In the genomic region with DNA sequence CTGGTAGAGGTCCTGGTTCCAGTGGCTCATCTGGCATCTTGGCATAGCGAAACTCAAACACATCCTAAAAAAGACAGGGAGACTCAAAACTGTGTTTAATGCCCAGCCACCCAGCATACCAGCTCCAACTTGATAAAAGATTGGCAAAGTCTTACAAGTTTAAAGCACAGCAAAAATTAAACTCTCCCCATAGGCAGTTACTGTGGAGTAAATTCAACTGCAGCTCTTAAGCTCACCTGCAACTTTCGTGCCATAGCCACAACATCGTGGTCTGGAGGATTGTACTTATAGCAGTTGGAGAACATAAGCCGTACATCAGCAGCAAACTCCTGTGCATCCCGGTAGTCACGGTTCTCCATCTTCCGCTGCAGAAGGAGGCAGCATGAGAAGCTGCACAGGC, we compare ENCODE assay signal across 22 mouse cellular contexts. TPM values are rescaled to one million over a fixed set of nuclear protein-coding genes. Genes with fewer than 3 reads are reported as not detected.
A peak's percentile ranks its signal among the peaks of the same experiment; 100 is the strongest.
DNase-seq lines count a peak whose midpoint lies in the region; ATAC-seq and TF ChIP-seq lines count a peak whose summit lies in the region.
"Had no signal": no experiment of that assay in that cellular context is flagged by ENCODE, and none has a peak within 500 bp of the region (broad histone marks: within the 10 kb centered on the region; RNA-seq: fewer than 3 reads in every experiment).

No protein-coding gene starts in this region.

- H3K9me3 ChIP-seq in heart, embryonic 13.5 days: no peaks in the 10 kb centered on the region
- H3K9me3 ChIP-seq in midbrain, embryonic 11.5 days (ENCODE audit: control insufficient read depth, low read length): no peaks in the 10 kb centered on the region
- no peaks in the 10 kb centered on the region for H3K9me3 ChIP-seq in midbrain, embryonic 13.5 days
- H3K9me3 ChIP-seq in MEL (replicated peaks; ENCODE audit: insufficient read depth, low read length): no peaks in the 10 kb centered on the region
- no peaks in the 10 kb centered on the region for H3K9me3 ChIP-seq in hindbrain, embryonic 16.5 days (ENCODE audit: control insufficient read depth, low read length)
- H3K9me3 ChIP-seq: embryonic facial prominence, embryonic 12.5 days; forebrain, embryonic 12.5 days; hindbrain, embryonic 10.5 days had no signal

- 0 out of 4 replicates have a peak, but pooled peaks of 1 of the 2 experiments have one; percentile 37 for TF ChIP-seq POLR2A in MEL (IDR thresholded peaks at IDR 0.05; ENCODE audit: control insufficient read depth in 1 of 2, insufficient read depth in 1 of 2, low read depth in 1 of 2, low read length in 2 of 2, poor library complexity in 1 of 2)

- no peak overlapping the region for H3K9ac ChIP-seq in heart, embryonic 13.5 days
- no peak overlapping the region for H3K9ac ChIP-seq in midbrain, embryonic 11.5 days (ENCODE audit: low read length)
- no peak overlapping the region for H3K9ac ChIP-seq in midbrain, embryonic 13.5 days (replicated peaks)
- no peak overlapping the region for H3K9ac ChIP-seq in MEL (ENCODE audit: control insufficient read depth, low read depth, low read length, poor library complexity, severe bottlenecking)
- no peak overlapping the region for H3K9ac ChIP-seq in hindbrain, embryonic 16.5 days (ENCODE audit: low read depth, low read length)
- H3K9ac ChIP-seq: embryonic facial prominence, embryonic 12.5 days; forebrain, postnatal 0 days; hindbrain, embryonic 14.5 days had no signal

- ATAC-seq in heart, embryonic 13.5 days (ENCODE audit: extremely low read depth, insufficient number of reproducible peaks, low FRiP score, low TSS enrichment): no peak
- no peak for ATAC-seq in midbrain, embryonic 11.5 days (ENCODE audit: low FRiP score)
- no peak for ATAC-seq in midbrain, embryonic 13.5 days
- no peak for ATAC-seq in hindbrain, embryonic 16.5 days
- ATAC-seq: forebrain, postnatal 0 days; intestine, embryonic 16.5 days had no signal

- H3K79me2 ChIP-seq in MEL (ENCODE audit: control insufficient read depth, insufficient read depth, low read length, poor library complexity): peaks cover 44% of the 10 kb centered on the region

- peaks cover 29% of the 10 kb centered on the region for H3K4me1 ChIP-seq in heart, embryonic 13.5 days
- peaks cover 11% of the 10 kb centered on the region for H3K4me1 ChIP-seq in midbrain, embryonic 11.5 days (ENCODE audit: control insufficient read depth, insufficient read depth, low read length)
- H3K4me1 ChIP-seq in midbrain, embryonic 13.5 days (replicated peaks): peaks cover 29% of the 10 kb centered on the region
- no peaks in the 10 kb centered on the region; a peak in 1 of 4 replicates for H3K4me1 ChIP-seq in MEL (ENCODE audit: control insufficient read depth in 1 of 2, insufficient read depth in 2 of 2, low read length in 2 of 2)
- H3K4me1 ChIP-seq in hindbrain, embryonic 16.5 days (ENCODE audit: control insufficient read depth, insufficient read depth, low read depth, low read length): peaks cover 11% of the 10 kb centered on the region

- no peak overlapping the region for H3K27ac ChIP-seq in heart, embryonic 13.5 days (replicated peaks)
- H3K27ac ChIP-seq in midbrain, embryonic 11.5 days (ENCODE audit: low read depth, low read length): no peak overlapping the region
- no peak overlapping the region for H3K27ac ChIP-seq in midbrain, embryonic 13.5 days
- H3K27ac ChIP-seq in MEL (ENCODE audit: control insufficient read depth, low read depth, low read length): no peak overlapping the region
- no peak overlapping the region for H3K27ac ChIP-seq in hindbrain, embryonic 16.5 days (ENCODE audit: low read depth, low read length)
- H3K27ac ChIP-seq: embryonic facial prominence, embryonic 12.5 days; forebrain, embryonic 12.5 days; gastrocnemius, adult 2 months; hindbrain, embryonic 10.5 days; hindbrain, embryonic 14.5 days had no signal

- H3K27me3 ChIP-seq in heart, embryonic 13.5 days (replicated peaks): no peaks in the 10 kb centered on the region
- no peaks in the 10 kb centered on the region for H3K27me3 ChIP-seq in midbrain, embryonic 11.5 days (ENCODE audit: control insufficient read depth, insufficient read depth, low read length)
- H3K27me3 ChIP-seq in midbrain, embryonic 13.5 days: no peaks in the 10 kb centered on the region
- H3K27me3 ChIP-seq in MEL (ENCODE audit: control insufficient read depth in 1 of 2, insufficient read depth in 2 of 2, low read length in 2 of 2): no peaks in the 10 kb centered on the region
- H3K27me3 ChIP-seq in hindbrain, embryonic 16.5 days (replicated peaks; ENCODE audit: control insufficient read depth, insufficient read depth, low read length): no peaks in the 10 kb centered on the region
- H3K27me3 ChIP-seq: embryonic facial prominence, embryonic 12.5 days; forebrain, embryonic 12.5 days had no signal

- DNase-seq in heart, postnatal 25 days (ENCODE audit: low spot score): no peak
- DNase-seq in midbrain, embryonic 11.5 days (ENCODE audit: low spot score, missing footprints): peak; percentile 82
- no peak for DNase-seq in MEL (ENCODE audit: low read depth, low spot score)
- no peak for DNase-seq in frontal cortex, postnatal 14 days (ENCODE audit: low spot score in 2 of 2)
- DNase-seq: adrenal gland, adult 2 months; adrenal gland, postnatal 25 days; cerebellum, adult 18-20 months; cerebellum, postnatal 14 days; embryo, embryonic 11 days; forebrain, postnatal 0 days; gastrocnemius, postnatal 25 days; heart, postnatal 10 days had no signal

- no peak for TF ChIP-seq CTCF in MEL (IDR thresholded peaks at IDR 0.05 in 2 of 3, conservative IDR thresholded peaks at IDR 0.05 in 1 of 3; ENCODE audit: control insufficient read depth in 1 of 3, insufficient read depth in 1 of 3, low read depth in 2 of 3, low read length in 3 of 3, poor library complexity in 1 of 3, severe bottlenecking in 1 of 3)

- 0 out of 2 replicates have a peak overlapping the region, but pooled peaks have one; percentile 100 for H3K4me2 ChIP-seq in heart, embryonic 13.5 days
- H3K4me2 ChIP-seq in midbrain, embryonic 11.5 days: no peak overlapping the region
- H3K4me2 ChIP-seq in midbrain, embryonic 13.5 days (replicated peaks): no peak overlapping the region
- H3K4me2 ChIP-seq in hindbrain, embryonic 16.5 days (ENCODE audit: low read length): no peak overlapping the region
- H3K4me2 ChIP-seq: embryonic facial prominence, embryonic 12.5 days; forebrain, embryonic 12.5 days; hindbrain, embryonic 14.5 days had no signal

- no peak for TF ChIP-seq RAD21 in MEL (IDR thresholded peaks at IDR 0.05; ENCODE audit: low read depth, low read length)

- peaks cover 99% of the 10 kb centered on the region for H3K36me3 ChIP-seq in heart, embryonic 13.5 days
- H3K36me3 ChIP-seq in midbrain, embryonic 11.5 days (ENCODE audit: control insufficient read depth, insufficient read depth, low read length): peaks cover 53% of the 10 kb centered on the region
- peaks cover 90% of the 10 kb centered on the region for H3K36me3 ChIP-seq in midbrain, embryonic 13.5 days
- peaks cover 22 to 45% of the 10 kb centered on the region in 2 experiments for H3K36me3 ChIP-seq in MEL (ENCODE audit: control insufficient read depth in 1 of 2, insufficient read depth in 2 of 2, low read length in 2 of 2)
- peaks cover 54% of the 10 kb centered on the region for H3K36me3 ChIP-seq in hindbrain, embryonic 16.5 days (ENCODE audit: control insufficient read depth, insufficient read depth, low read length)

- no peak overlapping the region for H3K4me3 ChIP-seq in heart, embryonic 13.5 days
- no peak overlapping the region for H3K4me3 ChIP-seq in midbrain, embryonic 11.5 days (ENCODE audit: low read depth, low read length)
- H3K4me3 ChIP-seq in midbrain, embryonic 13.5 days (replicated peaks): no peak overlapping the region
- H3K4me3 ChIP-seq in MEL (ENCODE audit: control insufficient read depth in 1 of 2, insufficient read depth in 1 of 2, low read depth in 2 of 2, low read length in 2 of 2): no peak overlapping the region
- no peak overlapping the region for H3K4me3 ChIP-seq in hindbrain, embryonic 16.5 days (ENCODE audit: low read length)
- H3K4me3 ChIP-seq: embryonic facial prominence, embryonic 12.5 days; forebrain, embryonic 12.5 days; hindbrain, embryonic 10.5 days had no signal

- TF ChIP-seq EP300 in MEL (IDR thresholded peaks at IDR 0.05; ENCODE audit: low read depth in 1 of 2, low read length in 2 of 2): no peak

- WGBS in heart, embryonic 13.5 days: 89% methylated on average over 7 of the region's 7 CpGs
- WGBS in midbrain, embryonic 11.5 days: 94% methylated on average over 7 of the region's 7 CpGs
- WGBS in midbrain, embryonic 13.5 days: 94% methylated on average over 7 of the region's 7 CpGs
- 93% methylated on average over 7 of the region's 7 CpGs for WGBS in hindbrain, embryonic 16.5 days

- intact Hi-C loops in heart, postnatal 25 days (cut with DNase I): no loop called here

RNA-seq across cellular contexts. Expression of gene H2-DMa, which starts 5.2 kb away (rescaled TPM):
- polyA plus RNA-seq in heart, embryonic 13.5 days (2015; fragmentation: Nextera tagmentation; extraction: Ambion mirVana): 6.0 TPM in 2 replicates
- total RNA-seq in heart, postnatal 25 days (2021): 1 to 10 TPM; 3.7 to 4.5 TPM
- polyA plus RNA-seq in midbrain, embryonic 11.5 days (2014; fragmentation: Nextera tagmentation; extraction: Ambion mirVana): 8.0 and 9.5 TPM in 2 replicates
- polyA plus RNA-seq in midbrain, embryonic 13.5 days (2015; fragmentation: Nextera tagmentation; extraction: Ambion mirVana): 13.1 and 15.3 TPM in 2 replicates
- total RNA-seq in MEL (2012; rRNA removed): 26.1 and 38.3 TPM in 2 replicates
- polyA plus RNA-seq in MEL (2012; ENCODE audit: insufficient read depth in 1 of 2, insufficient read length in 2 of 2, low read depth in 1 of 2, low replicate concordance in 2 of 2, missing spikeins in 1 of 2): 10 to 100 TPM in 1 of 2 experiments, not detected in 1; 38.7 TPM
- polyA plus RNA-seq in hindbrain, embryonic 16.5 days (2015; fragmentation: Nextera tagmentation; extraction: Ambion mirVana): 20.5 and 20.9 TPM in 2 replicates

RNA-seq across cellular contexts. Expression of gene Brd2, which starts 8.3 kb away (rescaled TPM):
- polyA plus RNA-seq in heart, embryonic 13.5 days (2015; fragmentation: Nextera tagmentation; extraction: Ambion mirVana): 69.0 and 70.0 TPM in 2 replicates
- 10 to 100 TPM; 72.9 to 75.8 TPM for total RNA-seq in heart, postnatal 25 days (2021)
- 98.7 and 99.2 TPM in 2 replicates for polyA plus RNA-seq in midbrain, embryonic 11.5 days (2014; fragmentation: Nextera tagmentation; extraction: Ambion mirVana)
- 128 and 147 TPM in 2 replicates for polyA plus RNA-seq in midbrain, embryonic 13.5 days (2015; fragmentation: Nextera tagmentation; extraction: Ambion mirVana)
- total RNA-seq in MEL (2012; rRNA removed): 97.2 and 99.5 TPM in 2 replicates
- polyA plus RNA-seq in MEL (2012; ENCODE audit: insufficient read depth in 1 of 2, insufficient read length in 2 of 2, low read depth in 1 of 2, low replicate concordance in 2 of 2, missing spikeins in 1 of 2): 100 to 1,000 TPM; 189 to 252 TPM
- polyA plus RNA-seq in hindbrain, embryonic 16.5 days (2015; fragmentation: Nextera tagmentation; extraction: Ambion mirVana): 98.5 and 123 TPM in 2 replicates

RNA-seq across cellular contexts. Expression of gene H2-Oa, which starts 22.0 kb away (rescaled TPM):
- polyA plus RNA-seq in heart, embryonic 13.5 days (2015; fragmentation: Nextera tagmentation; extraction: Ambion mirVana): 0.23 TPM in 2 replicates
- total RNA-seq in heart, postnatal 25 days (2021): not detected
- 0.19 and 0.33 TPM in 2 replicates for polyA plus RNA-seq in midbrain, embryonic 11.5 days (2014; fragmentation: Nextera tagmentation; extraction: Ambion mirVana)
- not detected in 2 replicates for polyA plus RNA-seq in midbrain, embryonic 13.5 days (2015; fragmentation: Nextera tagmentation; extraction: Ambion mirVana)
- total RNA-seq in MEL (2012; rRNA removed): 2.2 and 2.6 TPM in 2 replicates
- 1 to 10 TPM in 1 of 2 experiments, not detected in 1; 3.9 TPM for polyA plus RNA-seq in MEL (2012; ENCODE audit: insufficient read depth in 1 of 2, insufficient read length in 2 of 2, low read depth in 1 of 2, low replicate concordance in 2 of 2, missing spikeins in 1 of 2)
- polyA plus RNA-seq in hindbrain, embryonic 16.5 days (2015; fragmentation: Nextera tagmentation; extraction: Ambion mirVana): 0.14 TPM in 1 of 2 replicates, not detected in the other
- total RNA-seq: forebrain, postnatal 0 days; gastrocnemius, adult 2 months; gastrocnemius, postnatal 25 days had no signal
- polyA plus RNA-seq: forebrain, postnatal 0 days; heart, embryonic 14.5 days had no signal

RNA-seq across cellular contexts. Expression of gene H2-DMb2, which starts 29.0 kb away (rescaled TPM):
- polyA plus RNA-seq in heart, embryonic 13.5 days (2015; fragmentation: Nextera tagmentation; extraction: Ambion mirVana): 0.15 and 0.20 TPM in 2 replicates
- 1 to 10 TPM in 1 of 2 experiments, under 1 TPM in 1; 0.91 to 1.6 TPM for total RNA-seq in heart, postnatal 25 days (2021)
- polyA plus RNA-seq in midbrain, embryonic 11.5 days (2014; fragmentation: Nextera tagmentation; extraction: Ambion mirVana): not detected in 2 replicates
- 0.14 and 0.32 TPM in 2 replicates for polyA plus RNA-seq in midbrain, embryonic 13.5 days (2015; fragmentation: Nextera tagmentation; extraction: Ambion mirVana)
- total RNA-seq in MEL (2012; rRNA removed): 0.77 and 0.82 TPM in 2 replicates
- 1 to 10 TPM in 1 of 2 experiments, not detected in 1; 1.5 TPM for polyA plus RNA-seq in MEL (2012; ENCODE audit: insufficient read depth in 1 of 2, insufficient read length in 2 of 2, low read depth in 1 of 2, low replicate concordance in 2 of 2, missing spikeins in 1 of 2)
- 0.25 and 0.28 TPM in 2 replicates for polyA plus RNA-seq in hindbrain, embryonic 16.5 days (2015; fragmentation: Nextera tagmentation; extraction: Ambion mirVana)
- polyA plus RNA-seq: forebrain, embryonic 12.5 days; hindbrain, embryonic 14.5 days had no signal

RNA-seq across cellular contexts. Expression of gene H2-DMb1, which starts 38.8 kb away (rescaled TPM):
- polyA plus RNA-seq in heart, embryonic 13.5 days (2015; fragmentation: Nextera tagmentation; extraction: Ambion mirVana): 0.24 and 0.27 TPM in 2 replicates
- total RNA-seq in heart, postnatal 25 days (2021): 1 to 10 TPM; 1.1 to 1.3 TPM
- polyA plus RNA-seq in midbrain, embryonic 11.5 days (2014; fragmentation: Nextera tagmentation; extraction: Ambion mirVana): 0.25 and 0.38 TPM in 2 replicates
- polyA plus RNA-seq in midbrain, embryonic 13.5 days (2015; fragmentation: Nextera tagmentation; extraction: Ambion mirVana): 0.43 TPM in 1 of 2 replicates, not detected in the other
- total RNA-seq in MEL (2012; rRNA removed): not detected in 2 replicates
- polyA plus RNA-seq in MEL (2012; ENCODE audit: insufficient read depth in 1 of 2, insufficient read length in 2 of 2, low read depth in 1 of 2, low replicate concordance in 2 of 2, missing spikeins in 1 of 2): under 1 TPM in 1 of 2 experiments, not detected in 1; 0.67 TPM
- 0.68 and 1.5 TPM in 2 replicates for polyA plus RNA-seq in hindbrain, embryonic 16.5 days (2015; fragmentation: Nextera tagmentation; extraction: Ambion mirVana)
